In genomic region chr3:115848686-115849480, GRCm38 (mm10) we compare ENCODE assay signal across 24 mouse cellular contexts. TPM values are rescaled to one million over a fixed set of nuclear protein-coding genes. Genes with fewer than 3 reads are reported as not detected.
DNase-seq lines count a peak whose midpoint lies in the region; TF ChIP-seq lines count a peak whose summit lies in the region.
"Had no signal": no experiment of that assay in that cellular context is flagged by ENCODE, and none has a peak within 500 bp of the region (broad histone marks: within the 10 kb centered on the region; RNA-seq: fewer than 3 reads in every experiment).

No protein-coding gene starts in this region.

- peak; percentile 74 for DNase-seq in heart, adult 11 months
- DNase-seq in heart, postnatal 25 days (ENCODE audit: low spot score): no peak
- peak; percentile 67 for DNase-seq in adipocyte (ENCODE audit: low spot score)
- no peak for DNase-seq in adrenal gland, postnatal 14 days
- no peak for DNase-seq in forebrain, embryonic 10.5 days (ENCODE audit: extremely low spot score, low spot score)
- DNase-seq in thymus, postnatal 14 days: no peak
- DNase-seq: adrenal gland, postnatal 10 days; cerebellum, adult 11-12 months; cerebellum, adult 8-10 months; cerebellum, postnatal 10 days; cerebellum, postnatal 36 days; embryo, embryonic 11 days; gastrocnemius, postnatal 25 days; heart, postnatal 36 days; kidney, adult 11 months had no signal

- no peaks in the 10 kb centered on the region for H3K27me3 ChIP-seq in C2C12 (ENCODE audit: control insufficient read depth, insufficient read depth, insufficient read length)
- no peaks in the 10 kb centered on the region for H3K27me3 ChIP-seq in megakaryocyte, embryonic 14.5 days (replicated peaks)
- no peaks in the 10 kb centered on the region for H3K27me3 ChIP-seq in forebrain, embryonic 10.5 days (ENCODE audit: poor library complexity, severe bottlenecking)
- H3K27me3 ChIP-seq: embryonic facial prominence, embryonic 13.5 days; forebrain, embryonic 13.5 days; hindbrain, embryonic 13.5 days; intestine, embryonic 15.5 days had no signal

- no peaks in the 10 kb centered on the region for H3K36me3 ChIP-seq in C2C12 (ENCODE audit: control insufficient read depth, insufficient read depth)
- no peaks in the 10 kb centered on the region for H3K36me3 ChIP-seq in megakaryocyte, embryonic 14.5 days (replicated peaks; ENCODE audit: low read length)
- H3K36me3 ChIP-seq in forebrain, embryonic 10.5 days (replicated peaks): no peaks in the 10 kb centered on the region
- H3K36me3 ChIP-seq: embryonic facial prominence, embryonic 10.5 days; embryonic facial prominence, embryonic 13.5 days; hindbrain, embryonic 10.5 days; hindbrain, embryonic 13.5 days; intestine, embryonic 15.5 days had no signal

- peaks cover 25% of the 10 kb centered on the region for H3K4me1 ChIP-seq in megakaryocyte, embryonic 14.5 days
- peaks cover 24% of the 10 kb centered on the region for H3K4me1 ChIP-seq in forebrain, embryonic 10.5 days
- H3K4me1 ChIP-seq: embryonic facial prominence, embryonic 13.5 days; hindbrain, embryonic 13.5 days; intestine, embryonic 15.5 days had no signal

- no peak overlapping the region for H3ac ChIP-seq in C2C12 (ENCODE audit: control insufficient read depth, insufficient read length, low read depth)

- H3K79me2 ChIP-seq in C2C12 (ENCODE audit: control insufficient read depth, insufficient read depth): no peaks in the 10 kb centered on the region

- no peaks in the 10 kb centered on the region for H3K9me3 ChIP-seq in megakaryocyte, embryonic 14.5 days
- no peaks in the 10 kb centered on the region for H3K9me3 ChIP-seq in forebrain, embryonic 10.5 days
- H3K9me3 ChIP-seq: embryonic facial prominence, embryonic 10.5 days; embryonic facial prominence, embryonic 13.5 days; forebrain, embryonic 13.5 days; hindbrain, embryonic 10.5 days; hindbrain, embryonic 13.5 days; intestine, embryonic 15.5 days had no signal

- intact Hi-C loops in heart, postnatal 25 days (cut with DNase I): no loop called here

- 88% methylated on average over 11 of the region's 11 CpGs for WGBS in forebrain, embryonic 10.5 days

- no peak overlapping the region for H3K27ac ChIP-seq in forebrain, embryonic 10.5 days
- H3K27ac ChIP-seq: embryonic facial prominence, embryonic 10.5 days; embryonic facial prominence, embryonic 13.5 days; forebrain, embryonic 13.5 days; hindbrain, embryonic 10.5 days; hindbrain, embryonic 13.5 days; intestine, embryonic 15.5 days had no signal

- TF ChIP-seq CTCF in C2C12 (IDR thresholded peaks at IDR 0.05; ENCODE audit: control insufficient read depth, insufficient read depth, insufficient read length): no peak

- no peak overlapping the region for H3K4me3 ChIP-seq in C2C12 (ENCODE audit: insufficient read depth, poor library complexity, severe bottlenecking)
- H3K4me3 ChIP-seq in megakaryocyte, embryonic 14.5 days (replicated peaks): peak overlapping the region; percentile 35
- no peak overlapping the region for H3K4me3 ChIP-seq in forebrain, embryonic 10.5 days
- H3K4me3 ChIP-seq: embryonic facial prominence, embryonic 10.5 days; embryonic facial prominence, embryonic 13.5 days; erythroblast, embryonic 14.5 days; forebrain, embryonic 13.5 days; hindbrain, embryonic 10.5 days; hindbrain, embryonic 13.5 days; intestine, embryonic 15.5 days had no signal

- no peaks in the 10 kb centered on the region for H3K79me3 ChIP-seq in C2C12 (ENCODE audit: low read depth)

TF ChIP-seq in C2C12, 6 proteins besides CTCF, POLR2A, EP300 and RAD21:
- TF ChIP-seq FOSL1 (IDR thresholded peaks at IDR 0.05; ENCODE audit: insufficient read depth, low read length, poor library complexity, severe bottlenecking) (no peak), CEBPB (IDR thresholded peaks at IDR 0.05; ENCODE audit: low read depth) (peak; percentile 55)

RNA-seq across cellular contexts. Expression of gene Dph5, which starts 38.8 kb away (rescaled TPM):
- total RNA-seq in heart, postnatal 25 days (2021): 1 to 10 TPM; 5.2 to 5.6 TPM
- polyA plus RNA-seq in C2C12 (2012; fragmentation: generic; extraction: Trizol): 14.1 TPM
- polyA plus RNA-seq in megakaryocyte, embryonic 14.5 days (2012; ENCODE audit: insufficient read depth, low replicate concordance): 3.7 TPM in 1 of 2 replicates, not detected in the other
- 20.6 and 28.9 TPM in 2 replicates for total RNA-seq in adrenal gland, postnatal 14 days (2021)
- polyA plus RNA-seq in forebrain, embryonic 10.5 days (2016; fragmentation: Nextera tagmentation; extraction: Ambion mirVana): 35.1 and 36.4 TPM in 2 replicates

Comparison
In these comparisons a context has a peak if more than half of its experiments do, and no peak if none do; other contexts are left out.
1. DNase-seq: peak in heart, adult 11 months (single experiment) and adipocyte (single experiment); none in heart, postnatal 25 days (single experiment), adrenal gland, postnatal 14 days (single experiment), forebrain, embryonic 10.5 days (single experiment) and thymus, postnatal 14 days (single experiment).